Mouse (Mus musculus) gonadal fat pad, adult 2 months (tissue): ENCODE measurements around the gene Crybg3. TPM values are rescaled to one million over a fixed set of nuclear protein-coding genes. Genes with fewer than 3 reads are reported as not detected.

ENCODE experiments used
- DNase-seq: peaks from one replicate; pipeline ENCODE4 v3.0.0-alpha.2; 2012; ENCODE audit warnings: low read depth
- polyA plus RNA-seq: library from polyadenylated mRNA; depleted of rRNA; stranded (reverse); fragments of >200 nt; gene quantifications from 2 replicates; pipeline ENCODE4 v1.2.3, GENCODE M21; 2012

The Crybg3 gene
- polyA plus RNA-seq, 1 experiment = 7.2 TPM

DNA sequence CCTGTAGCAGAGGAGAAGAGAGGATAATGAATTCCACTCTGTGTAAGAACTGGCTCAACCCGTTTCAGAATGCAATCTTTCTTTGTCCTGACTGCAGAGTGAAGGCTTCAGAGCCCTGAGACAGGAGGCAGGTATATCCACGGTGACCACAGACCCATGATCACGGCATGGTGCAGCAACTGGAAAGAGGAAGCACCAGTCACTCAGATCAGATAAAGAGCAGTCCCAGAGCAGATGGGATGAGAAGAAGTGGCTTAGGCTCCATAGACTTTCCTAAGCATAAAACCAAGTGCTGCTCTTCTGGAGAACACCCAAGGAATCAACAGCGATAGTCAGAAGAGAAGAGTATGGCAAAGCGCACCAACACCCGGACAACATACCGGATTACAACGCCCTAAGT lies 21.5 kb downstream of the Crybg3 start:
- DNase-seq = no peak

DNA sequence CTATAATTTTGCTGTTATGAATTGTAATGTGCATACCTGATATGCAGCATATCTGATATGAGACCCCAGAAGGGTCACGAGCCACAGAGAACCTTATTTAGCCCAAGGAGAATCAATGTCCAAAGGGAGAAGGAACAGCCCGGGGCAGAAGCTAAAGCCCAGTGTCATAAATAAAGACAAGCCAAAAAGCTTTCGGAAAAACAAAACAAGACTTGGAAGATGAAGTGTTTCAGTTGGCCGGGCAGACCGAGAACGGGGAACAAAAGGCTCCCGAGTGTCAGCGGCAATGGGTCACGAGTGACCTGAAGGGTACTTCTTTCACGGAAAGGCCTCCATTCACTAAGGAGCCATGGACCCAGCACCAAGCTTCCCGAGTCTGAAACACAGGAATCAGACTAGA lies 26.8 kb downstream of the Crybg3 start:
- no peak for DNase-seq

DNA sequence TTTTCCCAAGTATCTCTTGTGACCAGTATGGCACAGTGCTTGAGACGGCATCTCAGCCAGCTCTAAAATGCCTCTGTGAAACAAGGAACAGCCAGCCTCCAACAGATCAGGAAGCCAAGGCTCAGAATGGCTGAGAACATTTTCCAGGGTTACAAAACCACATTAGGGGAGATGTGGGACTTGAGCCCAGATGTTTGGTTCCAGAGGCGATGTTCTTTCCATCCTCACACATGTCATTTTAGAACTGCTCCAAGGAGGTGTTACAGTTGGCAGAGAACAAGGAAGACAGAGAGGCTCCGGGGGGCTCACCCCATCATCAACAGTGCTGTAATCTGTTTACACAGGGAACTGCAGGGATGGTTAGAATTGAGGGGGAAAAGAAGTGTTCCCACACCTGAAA lies 28.1 kb downstream of the Crybg3 start:
- DNase-seq = no peak

DNA sequence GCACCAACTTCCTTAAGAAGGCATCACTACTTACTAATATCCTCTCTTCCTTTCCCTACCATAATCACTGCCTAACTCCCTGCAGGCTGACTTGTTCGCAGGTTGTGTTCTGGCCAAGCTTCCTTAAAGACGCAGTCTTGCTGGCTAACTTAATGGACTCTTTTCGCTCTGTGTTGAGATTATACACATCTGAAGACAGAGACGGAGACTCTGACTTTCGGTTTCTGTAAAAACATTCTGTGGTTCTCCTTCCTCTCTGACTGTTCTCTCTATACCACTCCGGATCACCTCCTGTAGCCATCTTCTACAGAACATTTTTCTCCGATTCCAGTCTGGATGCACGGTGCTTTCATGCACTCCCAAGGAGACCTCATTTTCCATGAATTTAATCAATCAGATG lies 30.0 kb downstream of the Crybg3 start:
- DNase-seq = no peak

DNA sequence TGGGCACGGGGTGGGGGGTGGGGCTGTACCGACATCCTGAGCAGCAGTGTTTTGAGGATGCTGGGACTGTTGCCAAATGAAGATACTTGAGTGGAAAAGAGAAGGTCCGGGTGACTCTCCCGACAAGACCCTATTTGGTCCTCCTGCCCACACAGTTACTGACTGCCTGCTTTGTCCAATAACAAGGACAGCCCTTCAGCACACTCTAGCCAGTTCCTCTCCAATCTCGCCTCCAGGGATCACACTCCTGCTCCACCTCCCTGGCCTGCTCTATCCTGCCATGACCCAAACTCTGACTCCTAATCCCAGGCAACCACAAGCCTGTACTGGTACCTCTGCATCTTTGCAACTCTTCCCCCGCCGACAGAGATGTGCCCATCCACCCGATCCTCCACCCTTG lies 30.9 kb downstream of the Crybg3 start:
- DNase-seq = no peak

DNA sequence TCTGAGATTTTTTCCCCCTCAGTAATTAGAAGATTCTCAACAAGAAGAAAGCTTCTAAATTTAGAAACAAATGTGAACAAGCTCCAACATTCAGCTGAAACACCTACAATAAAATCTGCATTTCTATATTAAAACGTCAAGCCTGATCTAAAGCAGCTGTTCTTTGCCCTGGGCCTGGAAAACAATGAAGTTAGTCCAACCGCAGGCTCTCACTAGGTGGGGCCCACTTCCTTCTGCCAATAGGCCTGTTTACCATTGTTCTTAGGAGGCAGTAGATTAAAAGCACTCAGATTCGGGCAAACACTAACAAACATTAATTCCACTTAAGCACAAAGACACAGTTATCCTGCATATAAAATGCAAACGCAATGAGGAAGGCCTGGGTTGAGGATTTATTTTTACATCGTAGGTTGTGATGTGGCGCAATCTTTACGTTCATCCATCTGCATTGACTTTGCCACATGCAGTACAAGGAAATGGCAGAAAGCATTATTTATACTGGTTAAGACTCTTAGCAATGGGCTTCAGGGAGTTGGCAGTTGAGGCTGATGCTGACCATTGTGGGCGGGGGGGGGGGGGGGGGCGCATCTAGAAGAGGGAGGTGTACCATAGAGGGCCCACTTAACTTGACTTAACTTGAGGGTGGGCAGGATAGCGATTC lies 32.9 kb downstream of the Crybg3 start:
- no peak for DNase-seq

DNA sequence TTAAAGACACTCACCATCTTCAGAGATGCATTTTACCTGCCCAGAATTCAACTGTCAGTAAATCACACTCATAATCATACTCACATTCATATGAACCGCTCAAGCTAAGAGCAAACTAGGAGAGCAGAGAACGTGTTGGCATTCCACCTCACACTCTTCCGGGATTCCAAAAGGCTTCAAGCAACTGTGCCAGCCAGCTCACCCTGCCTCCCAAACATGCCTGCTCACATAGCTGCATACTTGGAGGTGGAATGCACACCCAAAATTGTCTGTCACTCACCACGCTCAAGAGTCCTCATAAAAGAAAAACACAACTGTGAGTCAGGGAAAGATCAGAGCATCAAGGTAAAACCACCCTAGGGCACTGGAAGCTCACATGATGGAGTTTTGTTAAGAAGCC lies 34.3 kb downstream of the Crybg3 start:
- DNase-seq = no peak

DNA sequence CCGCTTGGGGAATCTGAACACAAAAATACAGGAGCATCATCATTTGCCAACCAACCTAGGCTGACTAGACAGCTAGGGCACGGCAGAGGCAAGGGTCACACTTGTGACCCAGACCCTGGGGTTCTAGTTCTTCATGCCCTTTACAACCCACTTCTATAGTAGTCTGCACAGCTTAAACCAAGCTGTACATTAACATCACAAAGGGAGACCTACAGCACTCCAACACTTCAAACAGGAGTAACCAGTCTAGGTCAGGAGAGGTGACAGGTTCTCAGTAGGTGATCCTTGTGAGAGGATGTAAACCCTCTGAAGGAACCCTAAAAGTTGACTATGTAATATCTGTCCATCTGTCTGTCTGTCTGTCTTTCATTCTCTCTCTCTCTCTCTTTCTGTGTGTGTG lies 35.1 kb downstream of the Crybg3 start:
- DNase-seq = no peak

DNA sequence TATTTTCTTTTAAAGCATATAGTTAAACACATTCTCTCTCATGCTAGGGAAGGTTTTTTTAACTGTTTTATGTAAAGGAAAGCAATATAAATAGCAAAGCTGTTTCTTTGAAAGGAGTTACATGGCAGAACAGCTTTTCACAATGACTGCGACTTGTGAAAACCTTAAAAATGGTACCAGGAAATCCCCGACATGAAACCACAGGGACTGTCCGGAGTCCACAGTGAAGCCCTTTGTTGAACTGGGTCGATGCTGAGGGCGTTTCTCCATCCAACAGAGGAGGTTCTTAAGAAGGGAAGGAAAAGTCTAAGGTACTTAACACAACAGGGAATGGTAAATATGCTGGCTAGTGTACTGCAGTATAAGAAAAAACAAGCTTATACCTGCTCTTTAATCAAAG lies 36.8 kb downstream of the Crybg3 start:
- no peak for DNase-seq

DNA sequence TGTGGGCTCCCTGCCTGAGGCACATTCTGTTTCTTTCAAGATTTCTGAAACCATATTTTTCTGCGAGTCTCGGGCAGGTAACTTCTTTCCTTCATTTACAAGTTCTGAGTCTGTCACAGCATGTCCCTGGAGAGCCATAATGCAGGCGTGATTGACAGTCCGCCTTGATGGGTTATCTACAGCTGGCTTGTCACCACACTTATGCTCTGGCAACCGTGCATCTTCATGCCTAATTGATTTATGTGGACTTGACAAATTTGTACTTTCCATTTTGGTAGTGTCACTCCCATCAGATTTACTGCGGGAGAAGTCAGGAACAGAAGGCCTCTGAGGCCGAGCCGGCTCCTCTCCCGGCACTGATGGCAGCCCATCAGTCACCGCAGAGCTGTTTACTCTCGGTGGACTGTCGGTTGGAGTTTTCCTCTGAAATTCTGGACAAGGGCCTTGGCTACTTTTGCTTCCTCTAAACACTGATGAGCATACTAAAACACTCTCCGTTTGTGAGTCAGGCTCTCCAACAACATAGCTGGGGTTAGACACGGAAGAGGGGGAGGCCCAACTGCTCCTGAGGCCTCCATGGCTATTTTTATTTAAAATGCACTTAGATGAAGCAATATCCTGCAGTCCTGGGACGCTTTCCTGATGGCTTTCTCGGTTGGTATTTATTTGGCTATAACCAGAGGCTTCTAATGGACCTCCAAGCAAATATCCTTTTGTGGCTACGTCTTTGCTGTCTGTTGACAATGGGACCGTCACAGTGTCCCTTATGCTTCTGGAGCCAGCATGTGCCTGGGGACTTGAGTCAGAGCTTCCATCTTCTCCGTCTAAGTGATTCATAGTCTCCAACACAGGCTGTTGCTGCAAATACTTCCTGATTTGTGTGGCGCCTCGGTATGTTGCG lies 41.2 kb downstream of the Crybg3 start:
- DNase-seq = no peak

DNA sequence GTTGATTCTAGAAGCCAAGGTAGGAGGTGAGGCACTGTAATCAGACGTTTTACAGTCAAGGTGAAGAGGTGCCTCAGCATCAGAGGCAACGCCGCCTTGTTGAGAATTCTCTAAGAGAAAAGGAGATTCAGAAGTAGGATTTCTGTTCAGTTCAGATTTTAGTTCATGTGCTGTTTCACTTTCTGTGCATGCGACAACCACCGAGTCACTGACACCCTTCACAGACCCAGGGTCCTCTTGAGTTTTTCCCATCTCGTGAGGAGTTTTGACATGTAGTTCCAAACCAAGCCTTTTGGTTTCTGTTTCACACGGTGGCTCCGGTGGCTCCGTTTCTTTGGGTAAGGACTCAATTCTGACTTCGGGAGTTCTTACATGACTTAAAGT lies 41.9 kb downstream of the Crybg3 start:
- DNase-seq = no peak

DNA sequence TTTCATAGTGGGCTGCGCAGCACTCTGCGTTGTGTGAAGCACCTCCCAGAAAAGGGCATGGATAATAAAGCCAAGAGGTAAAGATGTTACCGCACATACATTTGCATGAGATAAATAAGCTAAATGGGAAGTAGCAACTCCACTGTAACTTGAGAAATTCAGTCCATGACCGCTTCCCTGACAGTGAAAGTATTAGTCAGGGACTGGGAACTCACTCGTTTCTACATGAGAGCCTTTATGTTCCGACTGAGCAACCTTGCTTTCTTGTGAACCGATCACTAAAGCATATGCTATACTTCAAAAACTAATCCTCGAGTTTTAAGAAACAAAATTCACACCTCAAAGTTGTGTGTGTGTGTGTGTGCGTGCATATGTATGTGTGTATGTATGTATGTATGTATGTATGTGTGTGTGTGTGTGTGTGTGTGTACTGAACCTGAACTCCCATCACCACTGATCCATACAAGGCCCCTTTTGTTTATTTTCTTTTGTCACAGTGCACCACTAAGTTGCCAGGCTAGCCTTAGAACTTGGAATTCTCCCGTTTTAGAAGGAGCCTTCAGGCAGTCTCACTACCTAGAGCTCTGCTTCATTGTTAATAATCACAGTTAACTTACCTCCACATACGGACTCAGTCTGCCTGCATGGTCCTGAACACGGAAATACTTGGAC lies 47.2 kb downstream of the Crybg3 start:
- no peak for DNase-seq

DNA sequence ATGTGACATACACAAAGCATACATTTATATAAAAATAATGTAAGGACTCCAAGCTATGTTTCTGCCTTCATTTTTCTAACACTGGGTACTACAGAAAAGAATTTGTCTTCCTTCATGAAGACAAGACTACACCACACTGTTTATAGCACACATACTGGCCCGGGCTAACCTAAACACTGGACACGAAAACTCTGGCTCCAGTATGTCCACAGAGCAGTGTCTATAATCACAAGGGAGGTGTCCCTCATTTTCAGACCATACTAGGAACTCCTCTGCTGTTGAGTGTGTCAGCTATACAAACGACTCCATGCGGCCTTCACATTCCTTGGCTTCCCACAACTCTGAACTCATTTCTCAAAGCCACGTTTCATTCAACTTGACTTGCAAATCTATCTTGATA lies 49.3 kb downstream of the Crybg3 start:
- DNase-seq = no peak

DNA sequence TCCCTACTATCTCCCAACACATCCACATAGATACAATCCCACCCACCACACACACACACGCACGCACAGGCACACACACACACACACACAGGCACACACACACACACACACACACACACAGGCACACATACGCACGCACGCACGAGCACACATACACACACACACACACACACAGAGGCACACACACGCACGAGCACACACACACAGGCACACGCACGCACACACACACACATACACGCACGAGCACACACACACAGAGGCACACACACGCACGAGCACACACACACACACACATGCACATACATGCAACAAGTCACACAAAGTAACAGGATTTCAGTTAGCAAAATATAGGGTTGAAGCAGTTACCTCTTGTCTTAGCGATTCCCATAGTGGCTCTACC lies 51.1 kb downstream of the Crybg3 start:
- DNase-seq = no peak

DNA sequence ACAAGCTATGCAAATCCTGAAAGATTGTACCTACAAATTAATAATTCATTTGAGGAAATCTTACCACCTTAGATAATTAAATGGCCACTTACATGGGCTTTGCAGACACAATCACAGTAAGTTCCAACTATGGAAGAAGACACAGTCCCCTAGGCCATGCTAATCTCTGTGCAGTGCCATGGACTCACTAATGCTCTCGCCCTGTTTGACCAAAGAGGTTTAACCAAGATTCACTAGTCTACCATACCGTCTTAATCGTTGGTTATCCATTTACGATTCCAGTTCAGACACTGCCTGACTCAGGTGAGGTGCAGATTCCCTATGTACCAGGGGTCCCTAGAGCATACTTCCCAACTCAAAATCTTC lies 52.2 kb downstream of the Crybg3 start:
- DNase-seq = no peak

DNA sequence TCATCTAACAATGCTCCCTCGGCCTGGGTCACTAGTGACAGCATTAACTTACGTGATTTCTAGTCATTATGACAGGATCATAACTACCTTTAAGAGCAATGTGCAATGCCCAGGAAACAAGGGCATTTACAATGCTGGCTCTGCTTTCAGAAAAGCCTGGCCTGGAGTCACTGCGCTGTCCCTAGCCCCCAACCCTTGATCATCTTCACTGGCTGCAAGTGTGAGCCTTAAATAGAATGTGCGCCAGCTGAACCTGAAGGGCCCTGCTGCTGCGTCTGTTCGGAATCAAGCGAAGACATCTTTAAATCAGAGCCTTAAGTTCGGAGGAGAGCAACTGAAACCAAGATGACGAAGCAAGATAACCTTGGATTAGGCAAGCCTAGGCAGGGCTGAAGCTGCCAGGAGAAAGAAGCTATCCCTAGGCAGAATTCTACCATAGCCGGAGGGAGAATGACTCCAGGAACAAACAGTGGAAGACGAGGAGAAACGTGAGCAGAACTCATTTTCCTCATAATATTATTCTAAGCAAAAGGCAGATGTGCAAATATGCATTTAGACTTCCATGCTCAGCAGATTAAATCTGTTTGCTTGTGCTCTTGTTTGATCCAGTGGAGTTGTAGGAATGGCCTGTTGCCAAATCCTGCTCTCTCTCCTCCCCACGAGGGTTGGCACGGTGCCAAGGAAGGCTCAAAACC lies 52.7 kb downstream of the Crybg3 start:
- no peak for DNase-seq

DNA sequence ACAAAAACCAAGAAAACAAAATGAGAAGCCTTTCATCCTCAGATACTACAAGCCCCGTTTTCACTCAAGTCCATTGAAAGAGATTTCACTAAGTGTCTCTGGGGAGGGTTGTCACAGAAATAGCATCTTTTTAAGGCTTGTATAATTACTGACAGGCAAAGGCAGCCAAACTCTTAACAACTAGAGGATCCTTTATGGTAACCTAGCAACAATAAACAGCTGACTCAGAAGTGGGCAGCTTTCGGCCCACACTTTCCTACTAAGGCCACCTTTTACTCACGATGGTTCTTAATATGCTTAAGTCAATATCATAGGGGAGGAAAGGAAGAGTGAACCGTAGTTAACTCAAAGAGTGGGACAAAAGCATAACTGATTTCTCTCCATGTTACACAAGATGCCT lies 53.3 kb downstream of the Crybg3 start:
- no peak for DNase-seq

DNA sequence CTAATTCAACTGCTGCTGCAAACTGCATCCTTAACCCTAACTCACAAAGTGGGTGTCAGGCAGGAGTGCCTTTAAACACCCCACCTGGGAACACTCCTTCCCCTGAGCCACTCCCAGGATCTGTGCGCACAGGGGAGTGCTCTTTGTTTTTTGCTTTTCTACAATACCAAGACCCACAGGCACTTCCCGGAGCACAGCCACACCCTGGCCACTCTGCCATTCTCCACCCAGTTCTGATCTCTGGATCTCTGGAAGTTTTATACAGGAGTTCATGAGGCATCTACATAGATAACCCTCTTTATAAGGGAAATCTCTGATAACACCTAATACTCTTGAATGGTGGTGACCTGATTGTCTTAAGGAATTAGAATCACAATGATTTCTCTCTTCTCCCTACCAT lies 55.4 kb downstream of the Crybg3 start:
- no peak for DNase-seq

DNA sequence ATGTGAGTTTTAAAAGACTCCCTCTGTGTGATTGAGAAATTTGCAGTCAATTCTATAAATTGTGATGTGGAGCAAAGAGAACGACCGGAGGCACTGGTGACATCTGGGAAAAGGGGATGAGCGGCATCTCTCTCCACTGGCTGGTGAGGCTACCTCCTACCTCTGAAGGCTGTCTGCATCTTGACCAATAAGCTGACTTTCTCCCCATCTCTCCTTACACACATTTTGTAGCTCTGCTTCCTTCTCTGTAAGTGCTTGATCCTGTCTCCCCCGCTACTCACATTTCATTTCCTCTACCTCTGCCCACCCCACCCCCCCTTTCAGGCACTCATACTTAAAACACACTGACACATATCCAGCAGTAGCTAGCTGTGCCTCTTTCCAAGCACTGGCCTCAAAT lies 59.4 kb downstream of the Crybg3 start:
- DNase-seq = no peak

DNA sequence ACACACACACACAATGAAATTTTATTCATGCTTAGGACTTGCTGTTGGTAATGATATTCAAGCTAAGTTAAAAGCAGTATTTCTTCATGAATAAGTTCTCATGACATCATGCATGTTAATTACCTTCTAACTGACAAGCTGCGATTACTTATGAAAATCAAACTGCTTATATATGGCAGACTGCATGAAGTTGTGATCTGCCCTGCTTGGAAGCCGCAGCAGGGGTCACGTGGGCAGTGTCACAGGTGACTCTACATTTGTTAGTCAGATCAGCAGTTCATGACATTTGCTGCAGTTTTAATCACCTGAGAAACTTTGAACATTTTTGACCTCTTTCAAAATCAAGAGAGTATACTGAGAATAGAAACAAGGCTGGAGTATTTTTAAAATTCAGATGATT lies 59.8 kb downstream of the Crybg3 start:
- DNase-seq = no peak

DNA sequence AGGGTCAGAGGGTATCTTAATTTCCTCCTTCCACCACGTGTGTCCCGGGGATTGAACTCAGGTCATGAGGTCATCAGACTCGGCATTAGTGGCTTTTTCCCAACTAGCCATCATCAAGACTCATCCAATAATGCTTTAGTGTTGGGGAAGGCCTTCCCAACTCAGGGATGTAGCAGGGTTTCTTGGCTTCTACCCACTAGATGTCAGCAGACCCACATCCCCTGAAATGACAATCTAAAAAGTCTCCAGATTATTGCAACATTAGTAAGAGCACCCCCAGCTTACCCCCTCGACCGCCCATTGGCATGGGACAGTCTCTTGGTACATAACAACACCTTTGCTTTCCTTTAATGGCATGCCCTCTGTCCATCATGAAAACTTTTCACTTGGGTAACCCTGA lies 65.1 kb downstream of the Crybg3 start:
- DNase-seq = no peak

DNA sequence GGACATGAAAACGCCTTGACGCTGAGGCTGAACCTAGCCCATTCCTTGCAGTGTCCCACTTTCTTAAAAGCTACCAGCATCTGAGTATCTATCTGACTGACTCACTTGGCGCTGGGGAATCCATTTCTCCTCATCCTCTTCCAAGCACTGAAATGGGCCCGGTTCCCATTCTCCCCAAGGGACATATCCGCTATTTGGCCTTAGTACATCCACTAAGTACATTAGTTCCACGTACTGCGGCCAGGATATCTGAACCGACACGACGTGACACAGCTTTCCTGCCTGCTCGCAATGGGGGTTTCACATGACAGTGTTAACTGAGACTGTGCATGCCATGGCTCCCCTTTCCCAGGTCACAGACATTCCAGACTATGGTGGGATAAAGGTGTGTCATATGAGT lies 66.4 kb downstream of the Crybg3 start:
- DNase-seq = no peak
